Mouse (Mus musculus) limb, embryonic 14.5 days (tissue): ENCODE results near the gene Safb2. TPM values are rescaled to one million over a fixed set of nuclear protein-coding genes. Genes with fewer than 3 reads are reported as not detected.

Experiments used
- ATAC-seq: fragments of 200-750 bp; cut with Nextera tagmentation; 2 replicates; pipeline ENCODE4 v1.8.0; 2017; ENCODE audit warnings: low read depth, moderate number of reproducible peaks, moderate TSS enrichment; ENCODE audit not compliant: low FRiP score
- DNase-seq: peaks from one replicate; pipeline ENCODE4 v3.0.0-alpha.2; 2015; ENCODE audit warnings: low spot score
- H3K27ac ChIP-seq: fragments of 300-500 bp; sonication (generic); replicated peaks from 2 replicates; pipeline ENCODE4 v1.5.1; 2014; ENCODE audit warnings: low read depth, mild to moderate bottlenecking, low read length, moderate library complexity, mixed read lengths
- H3K27me3 ChIP-seq: fragments of 300-500 bp; sonication (generic); 2 replicates; pipeline ENCODE4 v1.6.1; 2014; ENCODE audit warnings: low read length, mixed read lengths; ENCODE audit not compliant: control insufficient read depth, insufficient read depth
- H3K36me3 ChIP-seq: fragments of 300-500 bp; sonication (generic); 2 replicates; pipeline ENCODE4 v1.6.1; 2014; ENCODE audit warnings: mild to moderate bottlenecking, low read length, moderate library complexity, mixed read lengths; ENCODE audit not compliant: control insufficient read depth, insufficient read depth
- H3K4me1 ChIP-seq: fragments of 300-500 bp; sonication (generic); 2 replicates; pipeline ENCODE4 v1.6.1; 2014; ENCODE audit warnings: antibody characterized with exemption, low read length, mixed read lengths; ENCODE audit not compliant: control insufficient read depth, insufficient read depth
- H3K4me2 ChIP-seq: fragments of 300-500 bp; sonication (generic); replicated peaks from 2 replicates; pipeline ENCODE4 v1.6.1; 2014; ENCODE audit warnings: low read depth, mild to moderate bottlenecking, low read length, moderate library complexity; ENCODE audit not compliant: severe bottlenecking
- H3K4me3 ChIP-seq: fragments of 300-500 bp; sonication (generic); replicated peaks from 2 replicates; pipeline ENCODE4 v1.5.1; 2014; ENCODE audit warnings: low read length
- H3K9ac ChIP-seq: fragments of 300-500 bp; sonication (generic); 2 replicates; pipeline ENCODE4 v1.6.1; 2014; ENCODE audit warnings: mild to moderate bottlenecking, low read depth, low read length, moderate library complexity; ENCODE audit not compliant: severe bottlenecking
- H3K9me3 ChIP-seq: fragments of 300-500 bp; sonication (generic); 2 replicates; pipeline ENCODE4 v1.6.1; 2016; ENCODE audit warnings: low read length; ENCODE audit not compliant: control insufficient read depth
- POLR2A ChIP-seq: fragments of 200-500 bp; IDR thresholded peaks from 2 replicates; pipeline ENCODE4 v1.8.0; 2012; ENCODE audit warnings: inconsistent platforms, mild to moderate bottlenecking, moderate library complexity, borderline replicate concordance; ENCODE audit not compliant: insufficient read depth, insufficient read length; ENCODE audit errors: extremely low read depth
- WGBS: fragments of 180-500 bp; shearing (Covaris S2); extraction: QIAGEN DNeasy Blood & Tissue Kit; methylation state at CpG from one replicate; pipeline ENCODE4 v1.1.7; 2014; 5-methylcytosine and 5-hydroxymethylcytosine counted together
- polyA plus RNA-seq, 2 experiments: library from polyadenylated mRNA; depleted of rRNA in 1 of 2; stranded (reverse) in 1 of 2; unstranded in 1 of 2; fragments of >200 nt; fragmentation: Nextera tagmentation in 1 of 2; extraction: Ambion mirVana in 1 of 2; gene quantifications; 2 replicates each; pipeline versions ENCODE4 v1.2.1 to v1.2.3; 2012 to 2014

The Safb2 gene
- polyA plus RNA-seq, 2 experiments, result 52.1 to 133 TPM

DNA sequence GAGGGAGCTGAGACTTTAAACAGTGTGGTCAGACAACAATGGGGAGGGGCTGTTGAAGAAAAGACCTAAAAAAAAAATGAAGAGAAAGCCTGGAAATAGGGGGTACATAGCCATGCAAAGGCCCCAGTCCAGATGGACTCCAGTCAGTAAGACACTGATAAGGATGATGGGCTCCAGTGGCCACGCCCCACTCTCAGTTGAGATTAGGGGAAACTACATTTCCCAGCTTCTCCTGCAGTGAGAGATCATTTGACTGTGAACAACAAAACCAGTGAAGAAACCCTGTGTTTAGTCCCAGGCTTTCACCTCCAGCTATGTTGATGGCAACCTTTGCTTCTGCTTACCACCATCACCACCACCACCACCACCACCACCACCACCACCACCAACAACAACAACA lies 38.4 kb downstream of the Safb2 start:
- Histone ChIP-seq H3K27ac (no peak overlapping the region), H3K4me3 (no peak overlapping the region), H3K4me1 (no peaks in the 10 kb centered on the region), H3K9ac (no peak overlapping the region), H3K4me2 (no peak overlapping the region), H3K36me3 (no peaks in the 10 kb centered on the region), H3K9me3 (no peaks in the 10 kb centered on the region), H3K27me3 (no peaks in the 10 kb centered on the region)
- ATAC-seq (no peak), DNase-seq (no peak)
- TF ChIP-seq POLR2A, result no peak
- WGBS, result 93% methylated on average over 1 of the region's 1 CpGs

DNA sequence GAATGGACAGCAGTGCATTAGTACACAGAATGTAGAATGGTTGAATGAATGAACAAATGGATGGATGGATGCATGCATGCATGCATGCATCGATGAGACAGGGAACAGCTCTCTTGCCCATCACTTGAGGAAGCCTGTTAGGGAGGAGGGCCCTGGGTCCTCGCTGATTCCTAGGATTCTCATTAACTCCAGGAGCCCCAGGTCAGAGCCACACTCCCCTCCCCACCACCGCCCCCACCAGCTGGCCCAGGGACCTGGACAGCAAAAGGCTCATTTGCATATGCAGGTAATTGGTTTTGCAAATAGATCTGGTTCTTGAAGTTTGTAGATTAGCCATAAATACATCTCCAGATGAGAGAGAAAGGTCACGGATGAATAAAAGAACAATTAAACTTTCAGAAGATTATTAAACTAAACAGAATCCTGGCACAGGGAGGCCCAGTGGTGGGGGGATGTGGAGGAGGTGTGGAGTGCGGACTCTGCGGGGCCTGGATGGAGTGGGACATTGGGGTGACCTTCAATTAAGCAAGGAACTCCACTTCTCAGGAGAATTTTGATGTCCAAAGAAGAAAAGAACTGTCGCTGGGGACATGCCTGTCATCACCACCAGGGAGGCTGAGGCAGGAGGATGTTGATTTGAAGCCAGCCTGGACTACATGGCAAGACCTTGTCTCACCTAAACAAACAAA lies 39.5 kb downstream of the Safb2 start:
- Histone ChIP-seq H3K27ac (no peak overlapping the region), H3K27me3 (no peaks in the 10 kb centered on the region), H3K9me3 (no peaks in the 10 kb centered on the region), H3K4me2 (no peak overlapping the region), H3K4me1 (no peaks in the 10 kb centered on the region), H3K36me3 (no peaks in the 10 kb centered on the region), H3K9ac (no peak overlapping the region), H3K4me3 (no peak overlapping the region)
- ATAC-seq (no peak), DNase-seq (no peak)
- TF ChIP-seq POLR2A, result no peak
- WGBS, result 79% methylated on average over 7 of the region's 7 CpGs

DNA sequence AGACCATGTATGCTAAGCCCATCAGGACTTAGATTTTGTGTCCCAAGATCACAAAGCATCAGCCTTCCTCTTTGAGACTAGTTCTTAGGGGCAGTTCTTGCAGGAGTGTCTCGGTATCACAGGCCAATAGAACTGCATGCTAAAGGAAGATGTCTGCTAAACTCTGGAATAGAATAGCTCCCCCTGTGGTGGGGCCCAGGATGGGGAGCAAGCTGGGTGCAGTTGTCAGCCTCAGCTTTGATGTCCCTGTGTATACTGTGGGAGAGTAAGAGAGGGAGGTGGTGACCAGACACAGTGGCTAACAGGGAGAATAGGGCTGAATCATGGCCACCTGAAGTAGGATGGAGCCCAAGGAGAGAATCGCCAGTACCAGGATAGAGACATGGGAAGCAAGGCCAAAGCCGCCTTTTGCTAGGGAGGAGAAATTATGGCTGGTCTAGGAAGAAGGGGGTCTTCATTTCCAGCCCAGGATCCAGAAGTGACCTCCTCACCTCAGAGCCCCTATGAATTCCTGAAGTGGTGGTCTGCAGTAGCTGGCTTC lies 40.6 kb downstream of the Safb2 start:
- H3K4me1 ChIP-seq, result no peaks in the 10 kb centered on the region
- H3K4me3 ChIP-seq, result no peak overlapping the region
- no peaks in the 10 kb centered on the region for H3K36me3 ChIP-seq
- H3K27me3 ChIP-seq, result no peaks in the 10 kb centered on the region
- no peak overlapping the region for H3K4me2 ChIP-seq
- ATAC-seq, result no peak
- DNase-seq, result no peak
- H3K9ac ChIP-seq, result no peak overlapping the region
- H3K27ac ChIP-seq, result no peak overlapping the region
- no peak for TF ChIP-seq POLR2A
- WGBS, result 78% methylated on average over 3 of the region's 3 CpGs
- no peaks in the 10 kb centered on the region for H3K9me3 ChIP-seq

DNA sequence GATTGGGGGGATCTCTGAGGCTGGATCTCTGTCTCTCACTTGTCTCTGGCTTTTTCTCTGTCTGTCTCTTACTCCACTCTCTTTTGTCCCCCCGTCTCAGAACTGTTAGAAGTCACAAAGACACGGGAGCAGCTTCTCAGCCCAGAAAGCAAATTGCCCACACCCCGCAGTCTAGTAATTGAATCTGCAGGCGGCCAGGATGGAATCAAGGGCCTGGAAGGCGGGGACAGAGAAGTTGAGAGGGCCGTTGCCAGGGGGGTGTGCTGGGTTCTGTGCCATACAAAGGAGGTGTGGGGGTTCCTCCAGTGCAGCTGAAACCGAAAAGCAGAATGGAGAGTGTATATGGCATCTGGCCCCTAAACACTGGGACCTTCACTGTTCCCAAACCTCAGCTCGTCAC lies 41.6 kb downstream of the Safb2 start:
- no peaks in the 10 kb centered on the region for H3K27me3 ChIP-seq
- H3K4me3 ChIP-seq, result no peak overlapping the region
- no peaks in the 10 kb centered on the region for H3K9me3 ChIP-seq
- no peak overlapping the region for H3K4me2 ChIP-seq
- DNase-seq (no peak), ATAC-seq (no peak)
- no peaks in the 10 kb centered on the region for H3K4me1 ChIP-seq
- TF ChIP-seq POLR2A, result no peak
- H3K9ac ChIP-seq, result no peak overlapping the region
- H3K36me3 ChIP-seq, result no peaks in the 10 kb centered on the region
- H3K27ac ChIP-seq, result no peak overlapping the region
- WGBS, result 42% methylated on average over 8 of the region's 8 CpGs

DNA sequence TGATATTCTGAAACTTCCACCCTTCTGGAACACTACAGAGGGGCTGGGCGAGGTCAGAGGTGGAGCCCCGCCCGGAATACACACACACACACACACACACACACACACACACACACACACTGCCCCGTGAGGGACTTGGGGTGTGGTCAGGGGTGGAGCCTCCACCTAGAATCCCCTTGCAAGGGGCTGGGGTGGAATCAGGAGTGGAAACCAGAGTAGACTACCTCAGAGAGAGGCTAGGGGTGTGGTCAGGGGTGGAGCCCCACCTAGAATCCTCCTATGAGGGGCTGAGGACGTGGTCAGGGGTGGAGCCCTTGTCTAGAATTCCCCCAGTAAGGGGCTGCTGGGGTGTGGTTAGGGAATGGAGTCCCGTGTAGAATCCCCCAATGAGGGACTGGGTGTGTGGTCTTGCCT lies 43.8 kb downstream of the Safb2 start:
- 26% methylated on average over 6 of the region's 6 CpGs for WGBS
- no peak overlapping the region for H3K4me3 ChIP-seq
- no peak overlapping the region for H3K27ac ChIP-seq
- H3K9me3 ChIP-seq, result no peaks in the 10 kb centered on the region
- no peak overlapping the region for H3K9ac ChIP-seq
- no peaks in the 10 kb centered on the region for H3K36me3 ChIP-seq
- ATAC-seq, result no peak
- H3K27me3 ChIP-seq, result no peaks in the 10 kb centered on the region
- TF ChIP-seq POLR2A, result no peak
- DNase-seq, result no peak
- H3K4me1 ChIP-seq, result no peaks in the 10 kb centered on the region
- H3K4me2 ChIP-seq, result no peak overlapping the region
